Mouse (Mus musculus) liver, adult 2 months (tissue): ENCODE results near the gene Igsf8.

Experiments
- CTCF ChIP-seq: fragments of 200-500 bp; IDR thresholded peaks from 2 replicates; pipeline ENCODE4 v1.5.1; 2011; ENCODE audit warnings: low read depth, low read length, control low read depth
- POLR2A ChIP-seq: fragments of 200-500 bp; IDR thresholded peaks from 2 replicates; pipeline ENCODE4 v1.6.1; 2011; ENCODE audit warnings: low read length, control low read depth; ENCODE audit not compliant: insufficient read depth; ENCODE audit errors: extremely low read depth

GRCm38 (mm10) chr1:172313613-172314411, 52.4 kb downstream of the Igsf8 start:
- TF ChIP-seq CTCF (no peak), POLR2A (no peak)
